Mouse (Mus musculus) neural tube, embryonic 14.5 days (tissue): ENCODE data around the gene Krt25. TPM values are rescaled to one million over a fixed set of nuclear protein-coding genes. Genes with fewer than 3 reads are reported as not detected.
A peak's percentile ranks its signal among the peaks of the same experiment; 100 is the strongest.

Experiments used
- ATAC-seq: fragments of 200-750 bp; cut with Nextera tagmentation; 2 replicates; pipeline ENCODE4 v1.8.0; 2017; ENCODE audit warnings: low read depth, mild to moderate bottlenecking, moderate TSS enrichment, moderate library complexity
- H3K27ac ChIP-seq: fragments of 300-500 bp; sonication (generic); 2 replicates; pipeline ENCODE4 v1.5.1; 2014; ENCODE audit warnings: low read depth, mild to moderate bottlenecking, control low read depth, low read length, moderate library complexity, mixed read lengths
- H3K27me3 ChIP-seq: fragments of 300-500 bp; sonication (generic); 2 replicates; pipeline ENCODE4 v1.6.1; 2014; ENCODE audit warnings: low read length; ENCODE audit not compliant: control insufficient read depth, insufficient read depth
- H3K36me3 ChIP-seq: fragments of 300-500 bp; sonication (generic); 2 replicates; pipeline ENCODE4 v1.6.1; 2014; ENCODE audit warnings: low read length, mixed read lengths; ENCODE audit not compliant: control insufficient read depth, insufficient read depth
- H3K4me1 ChIP-seq: fragments of 300-500 bp; sonication (generic); 2 replicates; pipeline ENCODE4 v1.6.1; 2014; ENCODE audit warnings: low read length; ENCODE audit not compliant: control insufficient read depth, insufficient read depth
- H3K4me2 ChIP-seq: fragments of 300-500 bp; sonication (generic); 2 replicates; pipeline ENCODE4 v1.6.1; 2014; ENCODE audit warnings: mild to moderate bottlenecking, low read depth, low read length, control low read depth
- H3K4me3 ChIP-seq: fragments of 300-500 bp; sonication (generic); 2 replicates; pipeline ENCODE4 v1.5.1; 2014; ENCODE audit warnings: low read depth, low read length, control low read depth, mixed read lengths
- H3K9ac ChIP-seq: fragments of 300-500 bp; sonication (generic); replicated peaks from 2 replicates; pipeline ENCODE4 v1.6.1; 2014; ENCODE audit warnings: low read depth, mild to moderate bottlenecking, control low read depth, low read length, mixed read lengths
- H3K9me3 ChIP-seq: fragments of 300-500 bp; sonication (generic); 2 replicates; pipeline ENCODE4 v1.6.1; 2016; ENCODE audit warnings: low read length; ENCODE audit not compliant: control insufficient read depth
- WGBS: fragments of 180-500 bp; shearing (Covaris S2); extraction: QIAGEN DNeasy Blood & Tissue Kit; methylation state at CpG from one replicate; pipeline ENCODE4 v1.1.7; 2014; 5-methylcytosine and 5-hydroxymethylcytosine counted together
- polyA plus RNA-seq: library from polyadenylated mRNA; unstranded; fragments of >200 nt; fragmentation: Nextera tagmentation; extraction: Ambion mirVana; gene quantifications from 2 replicates; pipeline ENCODE4 v1.2.1, GENCODE M21; 2014

The Krt25 gene
- polyA plus RNA-seq, 1 experiment from 2014 or later: 0.79 TPM

DNA sequence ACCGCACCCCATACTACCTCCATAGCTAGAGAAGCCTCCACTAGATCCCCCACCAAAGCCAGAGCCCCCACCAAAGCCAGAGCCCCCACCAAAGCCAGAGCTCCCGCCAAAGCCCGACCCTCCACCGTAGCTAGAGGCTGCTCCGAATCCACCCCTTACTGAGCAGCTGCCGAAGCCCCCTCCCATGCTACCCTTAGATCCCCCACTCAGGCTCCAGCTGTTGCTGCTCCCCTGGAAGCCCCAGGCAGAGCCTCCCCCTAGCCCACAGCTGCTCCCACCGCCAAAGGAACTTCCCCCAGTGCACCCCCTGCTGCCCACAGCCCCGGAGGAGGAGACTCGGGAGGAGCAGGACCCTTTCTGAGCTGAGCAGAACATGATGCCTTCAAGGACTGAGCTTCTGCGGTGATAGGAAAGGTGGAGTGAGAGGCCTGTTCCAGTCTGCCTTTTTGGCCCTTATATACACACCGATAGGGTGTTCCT lies 37.9 kb downstream of the Krt25 start, which contains the start of gene Krt24:
Gene Krt24, minus strand, starts transcription at position 430 of the 480 bp plus-strand sequence.
- H3K4me3 ChIP-seq: no peak within 1 kb of the TSS
- no peaks in the 10 kb centered on the region for H3K27me3 ChIP-seq
- H3K9me3 ChIP-seq: no peaks in the 10 kb centered on the region
- ATAC-seq: no peak
- no peaks in the 10 kb centered on the region for H3K36me3 ChIP-seq
- H3K4me2 ChIP-seq: no peak within 1 kb of the TSS
- no peak within 1 kb of the TSS for H3K27ac ChIP-seq
- H3K9ac ChIP-seq: no peak within 1 kb of the TSS
- no peaks in the 10 kb centered on the region for H3K4me1 ChIP-seq
- WGBS: 47% methylated on average over 11 of the region's 11 CpGs

DNA sequence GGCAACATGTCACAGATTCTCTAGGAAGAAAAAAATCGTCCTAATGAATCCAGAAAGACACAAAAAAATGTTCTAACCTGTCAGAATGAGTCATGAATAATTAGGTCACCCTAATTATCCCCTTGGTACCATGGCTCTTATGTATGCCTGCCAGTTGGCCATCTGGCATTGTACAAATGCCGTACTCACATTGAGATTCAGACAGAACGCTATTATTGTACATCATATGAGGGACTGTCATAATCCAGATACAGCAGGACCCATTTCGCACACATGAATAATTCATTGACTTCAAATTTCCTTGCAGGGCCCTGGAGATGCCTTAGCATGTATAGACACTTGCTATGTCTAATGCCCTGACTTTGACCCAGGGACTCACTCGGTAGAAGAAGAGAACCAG lies 38.7 kb downstream of the Krt25 start:
- Histone ChIP-seq H3K36me3 (no peaks in the 10 kb centered on the region), H3K4me3 (no peak overlapping the region), H3K9me3 (no peaks in the 10 kb centered on the region), H3K9ac (no peak overlapping the region), H3K27me3 (no peaks in the 10 kb centered on the region), H3K4me1 (no peaks in the 10 kb centered on the region), H3K4me2 (no peak overlapping the region), H3K27ac (no peak overlapping the region)
- ATAC-seq: no peak
- 59% methylated on average over 5 of the region's 5 CpGs for WGBS

DNA sequence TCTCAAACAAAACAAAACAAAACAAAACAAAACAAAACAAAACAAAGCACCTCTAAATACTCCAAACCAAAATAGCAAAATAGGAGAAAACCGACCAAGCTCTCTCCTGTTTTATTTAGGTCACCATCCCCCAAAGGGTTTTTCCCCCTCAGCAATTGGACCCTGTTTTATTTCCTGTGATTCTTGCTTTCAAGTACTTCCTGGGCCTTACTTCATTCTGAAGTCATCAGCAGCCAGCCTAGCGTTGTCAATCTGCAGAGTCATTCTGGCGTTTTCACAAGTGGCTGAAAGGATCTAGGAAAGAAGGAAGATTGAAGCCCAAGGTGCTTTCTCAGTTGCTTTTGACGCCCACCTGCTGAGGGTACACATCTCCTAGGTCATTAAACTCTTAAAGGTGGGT lies 39.4 kb downstream of the Krt25 start:
- no peak for ATAC-seq
- H3K27ac ChIP-seq: no peak overlapping the region
- H3K36me3 ChIP-seq: no peaks in the 10 kb centered on the region
- no peak overlapping the region for H3K4me2 ChIP-seq
- H3K4me3 ChIP-seq: no peak overlapping the region
- H3K4me1 ChIP-seq: no peaks in the 10 kb centered on the region
- 67% methylated on average over 4 of the region's 4 CpGs for WGBS
- H3K9ac ChIP-seq: no peak overlapping the region
- no peaks in the 10 kb centered on the region for H3K27me3 ChIP-seq
- H3K9me3 ChIP-seq: no peaks in the 10 kb centered on the region

DNA sequence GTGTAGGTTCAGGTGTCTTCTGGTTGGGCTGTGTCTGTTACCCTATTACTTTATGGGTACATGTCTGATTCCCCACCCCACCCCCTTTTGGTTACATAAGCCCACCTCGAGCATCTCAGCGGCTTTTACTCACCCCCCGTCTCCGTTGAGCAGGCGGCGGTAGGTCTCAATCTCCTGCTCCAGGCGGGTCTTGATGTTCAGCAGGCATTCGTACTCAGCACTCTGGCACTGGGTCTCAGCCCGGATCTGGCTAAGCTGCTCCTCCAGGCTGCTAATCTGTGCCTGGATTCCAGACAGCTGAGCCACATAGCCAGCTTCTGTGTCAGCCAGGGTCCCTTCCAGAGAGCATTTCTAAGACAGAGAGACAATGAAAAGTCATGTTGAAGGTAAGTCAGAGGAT lies 41.6 kb downstream of the Krt25 start:
- WGBS: 81% methylated on average over 9 of the region's 9 CpGs
- H3K9me3 ChIP-seq: no peaks in the 10 kb centered on the region
- no peak for ATAC-seq
- H3K27me3 ChIP-seq: no peaks in the 10 kb centered on the region
- H3K4me2 ChIP-seq: no peak overlapping the region
- H3K27ac ChIP-seq: no peak overlapping the region
- H3K4me1 ChIP-seq: no peaks in the 10 kb centered on the region
- H3K9ac ChIP-seq: no peak overlapping the region
- no peak overlapping the region for H3K4me3 ChIP-seq
- H3K36me3 ChIP-seq: no peaks in the 10 kb centered on the region

DNA sequence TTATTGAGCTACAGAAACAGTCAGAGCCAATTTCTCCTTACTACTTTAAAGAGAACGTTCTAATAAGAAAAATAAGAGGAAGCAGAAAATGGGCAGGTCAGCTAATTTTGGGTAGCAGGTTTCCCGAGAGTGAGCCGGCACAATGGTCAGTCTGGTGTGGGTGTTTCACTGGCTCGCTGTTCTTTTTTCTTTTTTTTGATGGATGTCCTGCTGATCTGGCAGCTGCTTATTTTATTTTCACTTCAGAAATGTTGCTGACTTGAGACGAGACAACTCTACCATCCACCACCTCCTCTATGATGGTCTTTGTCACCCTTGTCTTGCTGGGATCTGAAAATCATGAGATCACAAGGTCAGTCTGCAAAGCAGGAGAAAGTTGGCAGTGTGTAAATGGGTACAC lies 42.8 kb downstream of the Krt25 start:
- H3K4me3 ChIP-seq: no peak overlapping the region
- WGBS: 83% methylated on average over 5 of the region's 5 CpGs
- no peak overlapping the region for H3K9ac ChIP-seq
- no peaks in the 10 kb centered on the region for H3K9me3 ChIP-seq
- no peak overlapping the region for H3K4me2 ChIP-seq
- no peaks in the 10 kb centered on the region for H3K27me3 ChIP-seq
- no peaks in the 10 kb centered on the region for H3K4me1 ChIP-seq
- no peak for ATAC-seq
- H3K36me3 ChIP-seq: no peaks in the 10 kb centered on the region
- H3K27ac ChIP-seq: no peak overlapping the region

DNA sequence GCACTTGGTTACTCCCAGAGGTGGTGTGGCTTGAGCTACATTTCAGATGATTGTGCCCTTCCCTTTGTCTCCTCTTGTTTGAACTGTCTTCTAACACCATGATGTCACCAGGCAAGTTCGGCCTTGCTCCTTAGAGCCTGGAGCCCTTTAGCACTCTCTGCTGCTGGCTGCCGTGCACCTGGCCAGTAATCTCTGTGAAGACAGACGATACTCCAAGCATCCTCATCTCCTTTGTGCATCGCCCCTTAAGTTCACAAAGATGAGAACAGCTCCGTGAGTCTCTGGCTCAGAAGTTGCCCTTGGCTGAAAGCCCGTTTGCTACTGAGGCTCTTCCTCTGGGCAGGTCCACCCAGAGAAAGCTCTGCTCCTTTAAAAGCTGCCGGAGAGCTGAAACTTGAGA lies 46.0 kb downstream of the Krt25 start:
- no peak overlapping the region for H3K4me3 ChIP-seq
- H3K9ac ChIP-seq: no peak overlapping the region
- H3K27me3 ChIP-seq: no peaks in the 10 kb centered on the region
- 68% methylated on average over 7 of the region's 7 CpGs for WGBS
- ATAC-seq: no peak
- no peaks in the 10 kb centered on the region for H3K4me1 ChIP-seq
- H3K36me3 ChIP-seq: no peaks in the 10 kb centered on the region
- H3K4me2 ChIP-seq: no peak overlapping the region
- no peak overlapping the region for H3K27ac ChIP-seq
- no peaks in the 10 kb centered on the region for H3K9me3 ChIP-seq

DNA sequence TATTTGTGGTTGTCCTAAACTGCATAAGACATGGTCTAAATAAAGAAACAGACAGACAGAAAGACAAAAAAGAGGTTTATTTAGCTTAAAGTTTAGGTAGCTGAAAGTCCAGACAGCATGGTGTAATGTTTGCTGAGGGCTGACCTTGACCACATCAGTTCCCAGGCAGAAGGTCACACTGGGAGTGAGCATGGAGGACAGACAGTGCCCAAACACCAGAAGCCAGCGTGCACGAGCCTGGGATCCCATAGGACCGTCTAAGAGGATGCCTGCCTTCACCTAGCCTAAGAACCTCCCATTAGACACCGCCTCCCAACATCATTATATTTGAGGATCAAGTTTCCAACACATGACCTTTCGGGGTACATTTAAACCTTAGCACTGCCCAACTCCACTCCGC lies 47.1 kb downstream of the Krt25 start:
- Histone ChIP-seq H3K9me3 (no peaks in the 10 kb centered on the region), H3K9ac (no peak overlapping the region), H3K36me3 (no peaks in the 10 kb centered on the region), H3K4me2 (no peak overlapping the region), H3K27me3 (no peaks in the 10 kb centered on the region), H3K27ac (no peak overlapping the region), H3K4me1 (no peaks in the 10 kb centered on the region), H3K4me3 (no peak overlapping the region)
- no peak for ATAC-seq
- 85% methylated on average over 6 of the region's 6 CpGs for WGBS

DNA sequence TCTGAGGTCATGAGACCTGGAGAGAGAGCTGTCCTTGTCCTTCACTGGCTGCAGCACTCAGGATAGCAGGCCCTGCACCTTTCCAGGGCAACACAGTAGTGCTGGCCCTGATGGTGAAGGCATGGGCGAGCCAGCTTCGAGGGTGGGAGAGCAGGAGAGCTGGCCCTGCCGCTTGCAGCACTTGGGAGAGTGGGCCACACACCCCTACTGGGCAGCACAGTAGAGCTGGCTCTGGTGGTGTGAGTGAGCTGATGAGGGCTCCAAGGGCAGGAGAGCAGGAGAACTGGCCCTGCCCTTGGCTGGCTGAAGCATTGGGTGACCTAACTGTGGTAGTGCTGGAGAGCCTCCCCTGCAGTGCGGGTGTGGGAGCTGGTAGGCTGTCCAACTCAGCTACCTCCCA lies 50.0 kb downstream of the Krt25 start:
- no peak for ATAC-seq
- Histone ChIP-seq H3K4me1 (no peaks in the 10 kb centered on the region), H3K9me3 (no peaks in the 10 kb centered on the region), H3K27me3 (no peaks in the 10 kb centered on the region), H3K36me3 (no peaks in the 10 kb centered on the region), H3K4me3 (no peak overlapping the region), H3K4me2 (no peak overlapping the region), H3K9ac (no peak overlapping the region), H3K27ac (no peak overlapping the region)
- WGBS: 89% methylated on average over 4 of the region's 4 CpGs

DNA sequence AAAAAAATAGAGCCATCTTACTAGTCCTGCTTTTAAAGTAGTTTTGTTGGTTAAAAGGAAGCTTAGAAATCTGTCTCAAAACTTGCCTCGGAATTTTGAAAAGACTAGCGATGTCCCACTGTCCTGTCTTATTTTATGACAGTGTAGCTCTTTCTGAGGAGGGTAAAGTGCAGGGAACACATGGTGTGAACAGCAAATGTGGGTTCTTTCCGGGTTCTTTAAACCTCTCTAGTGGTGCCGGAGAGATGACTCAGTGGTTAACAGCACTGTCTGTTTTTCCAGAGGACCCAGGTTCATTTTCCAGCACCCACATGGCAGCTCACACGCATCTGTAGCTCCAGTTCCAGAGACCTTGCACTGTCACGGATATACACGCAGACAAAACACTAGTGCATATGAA lies 53.6 kb downstream of the Krt25 start:
- no peaks in the 10 kb centered on the region for H3K9me3 ChIP-seq
- no peak overlapping the region for H3K4me2 ChIP-seq
- no peaks in the 10 kb centered on the region for H3K36me3 ChIP-seq
- no peak overlapping the region for H3K9ac ChIP-seq
- H3K4me1 ChIP-seq: no peaks in the 10 kb centered on the region
- H3K4me3 ChIP-seq: no peak overlapping the region
- no peak overlapping the region for H3K27ac ChIP-seq
- 77% methylated on average over 7 of the region's 7 CpGs for WGBS
- H3K27me3 ChIP-seq: no peaks in the 10 kb centered on the region
- no peak for ATAC-seq

DNA sequence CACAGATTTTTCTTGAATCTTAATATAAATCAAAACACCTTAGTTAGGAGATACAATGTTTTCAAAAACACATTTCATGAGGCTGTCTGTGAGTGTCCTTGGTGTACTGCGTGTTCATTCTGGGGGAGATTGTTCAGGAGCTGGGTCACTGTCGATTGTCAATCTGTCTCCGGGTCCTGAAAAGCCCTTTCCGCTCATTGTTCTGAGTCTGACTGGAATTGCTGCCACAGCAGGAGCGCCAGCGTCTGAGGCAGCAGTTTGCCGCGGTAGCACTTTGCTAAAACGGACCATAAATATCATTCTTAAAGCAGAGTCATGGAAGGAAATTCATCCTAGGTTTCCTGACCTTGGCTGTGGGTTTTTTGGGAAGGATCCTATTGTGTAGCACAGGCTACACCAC lies 57.0 kb downstream of the Krt25 start:
- Histone ChIP-seq H3K4me3 (no peak overlapping the region), H3K9ac (no peak overlapping the region), H3K9me3 (no peaks in the 10 kb centered on the region), H3K27ac (peak overlapping the region; percentile 4; the same call in 1 of the 2 replicates), H3K4me2 (no peak overlapping the region), H3K4me1 (no peaks in the 10 kb centered on the region), H3K27me3 (no peaks in the 10 kb centered on the region), H3K36me3 (no peaks in the 10 kb centered on the region)
- no peak for ATAC-seq
- 9% methylated on average over 9 of the region's 9 CpGs for WGBS
